Mouse (Mus musculus): ENCODE results near the gene Lemd1.

Lemd1 gene

DNA sequence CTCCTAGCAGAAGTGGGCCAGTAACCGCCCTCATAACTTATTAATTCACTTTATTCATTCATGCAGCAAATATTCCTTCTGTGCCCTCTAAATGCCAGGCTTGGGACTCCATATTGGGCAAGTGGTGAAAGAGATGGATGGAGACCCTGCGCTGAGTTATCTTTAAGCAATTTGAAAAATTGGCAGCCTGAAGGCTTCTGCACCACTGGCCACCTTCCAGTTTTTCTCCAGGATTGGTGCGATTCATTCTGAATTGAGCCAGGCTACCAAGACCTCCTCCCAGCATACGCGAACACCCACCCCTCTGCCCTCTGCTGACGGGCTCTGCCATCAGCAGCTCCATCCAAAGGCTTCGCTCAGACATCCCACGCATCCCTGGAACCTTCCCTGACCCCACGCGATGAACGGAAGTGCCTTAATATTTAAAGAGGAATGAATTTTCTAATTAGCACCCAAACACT is 96.8 kb downstream of the Lemd1 start:
- in situ Hi-C loops (cut with MboI, MseI), result no loop called here

DNA sequence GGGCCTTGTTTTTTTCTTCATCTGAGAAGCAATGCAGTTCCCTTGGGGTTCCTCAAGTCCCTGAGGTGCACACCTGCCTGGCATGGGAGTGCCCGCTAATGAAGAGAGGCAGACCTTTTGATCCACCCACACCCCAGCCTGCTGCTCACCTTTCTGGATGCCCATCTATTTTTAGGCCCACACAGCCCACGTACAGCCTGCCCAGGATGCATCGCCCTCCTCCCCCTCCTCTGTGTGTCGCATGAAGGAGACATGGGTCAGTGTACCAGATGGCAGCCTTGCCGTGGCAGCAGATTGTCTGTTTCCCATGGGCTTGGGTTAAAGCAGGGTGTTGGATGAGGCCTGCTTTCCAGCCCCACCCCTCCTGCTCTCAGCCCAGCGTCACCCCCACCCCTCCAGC is 98.7 kb downstream of the Lemd1 start:
- in situ Hi-C loops (cut with MboI, MseI), result no loop called here

DNA sequence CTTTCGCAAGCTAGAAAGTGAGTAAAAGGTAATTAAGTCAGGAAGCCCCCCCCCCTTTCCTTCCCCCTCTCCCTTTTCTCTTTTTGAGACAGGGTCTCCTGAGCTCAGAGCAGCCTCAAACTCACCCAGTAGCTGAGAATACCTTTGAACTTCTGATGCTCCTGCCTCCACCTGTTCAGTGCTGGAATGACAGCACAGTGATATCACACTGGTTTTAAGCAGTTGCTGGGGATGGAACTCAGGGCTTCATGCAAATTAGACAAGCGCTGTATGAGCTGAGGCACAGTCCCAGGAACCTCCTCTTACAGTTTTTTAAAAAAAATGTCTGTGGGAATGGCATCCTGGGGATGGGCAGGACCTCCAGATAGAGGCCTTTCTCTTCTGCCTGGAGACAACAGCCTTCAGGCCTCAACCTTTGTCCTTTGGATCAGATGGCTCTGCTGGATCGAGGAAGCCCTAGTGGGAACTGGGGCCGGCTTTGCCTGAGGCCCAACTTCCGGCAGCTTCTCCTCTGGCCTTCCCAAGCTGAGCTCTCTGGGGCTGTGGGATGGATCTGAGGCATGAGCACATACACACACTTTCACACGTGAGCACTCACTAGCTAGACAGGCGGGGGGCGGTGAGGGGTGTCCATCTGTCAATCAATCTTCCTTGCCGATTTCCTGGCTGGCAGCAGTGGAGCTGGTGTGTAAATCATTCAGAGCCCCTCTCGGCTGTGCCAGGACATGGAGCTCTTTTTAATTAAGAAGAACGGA is 99.9 kb downstream of the Lemd1 start:
- in situ Hi-C loops (cut with MboI, MseI), result no loop called here

DNA sequence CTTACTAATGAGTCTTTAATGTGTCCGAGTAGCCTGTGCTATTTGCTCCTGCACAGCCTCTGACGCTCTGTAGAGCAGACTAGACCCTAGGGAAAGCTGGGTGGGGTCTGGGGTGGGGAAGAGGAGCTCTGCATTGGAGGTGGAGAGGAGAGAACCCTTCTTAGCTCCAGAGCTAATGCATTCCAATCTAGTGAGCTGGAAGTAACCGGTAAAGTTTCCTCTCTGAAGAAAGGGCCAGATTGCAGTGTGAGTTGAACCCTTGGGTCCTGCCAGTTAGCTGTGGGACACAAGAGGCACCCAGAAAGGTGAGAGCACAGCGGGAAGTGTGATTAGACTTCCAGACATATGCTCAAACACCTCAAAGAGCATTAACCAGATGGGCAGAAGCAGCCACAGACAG is 100.5 kb downstream of the Lemd1 start:
- in situ Hi-C loops (cut with MboI, MseI), result no loop called here

DNA sequence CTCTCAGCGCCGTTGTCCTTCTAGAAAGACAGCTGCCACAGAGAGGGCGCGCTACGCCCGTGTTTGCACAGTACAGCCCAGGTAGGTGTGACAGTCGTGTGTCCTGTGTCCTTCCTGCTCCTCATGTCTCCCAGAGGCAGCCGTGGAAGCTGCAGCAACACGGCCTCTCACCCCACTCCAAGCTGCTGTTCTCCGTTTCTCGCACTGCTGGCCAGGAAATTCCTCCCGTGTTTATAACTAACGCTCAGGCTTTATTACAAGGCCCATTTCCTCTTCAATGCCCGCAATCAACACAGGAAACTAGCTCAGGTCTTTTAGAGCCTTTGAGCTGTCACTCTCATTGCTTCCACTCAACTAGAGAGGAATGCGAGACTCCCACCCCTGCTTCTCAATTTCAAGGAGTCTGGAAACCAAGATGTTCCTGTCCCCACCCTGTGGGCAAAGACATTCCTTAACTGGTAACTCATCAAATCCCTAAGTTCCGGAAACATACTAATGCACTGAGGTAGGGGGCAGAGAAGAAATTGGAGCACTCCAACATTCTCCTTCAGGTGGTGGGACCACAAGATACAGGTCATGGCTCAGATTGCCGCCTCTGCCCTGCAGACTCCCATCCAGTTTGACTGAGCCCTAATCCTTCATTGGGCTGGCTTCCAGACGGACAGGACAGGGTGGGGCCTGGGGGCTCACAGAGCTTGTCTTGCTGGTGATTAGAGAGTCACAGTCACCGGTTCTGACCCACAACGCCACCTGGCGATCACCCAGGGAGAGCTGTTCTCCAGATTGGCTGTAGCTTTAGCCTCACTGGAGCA is 101.3 kb downstream of the Lemd1 start:
- in situ Hi-C loops (cut with MboI, MseI), result no loop called here

DNA sequence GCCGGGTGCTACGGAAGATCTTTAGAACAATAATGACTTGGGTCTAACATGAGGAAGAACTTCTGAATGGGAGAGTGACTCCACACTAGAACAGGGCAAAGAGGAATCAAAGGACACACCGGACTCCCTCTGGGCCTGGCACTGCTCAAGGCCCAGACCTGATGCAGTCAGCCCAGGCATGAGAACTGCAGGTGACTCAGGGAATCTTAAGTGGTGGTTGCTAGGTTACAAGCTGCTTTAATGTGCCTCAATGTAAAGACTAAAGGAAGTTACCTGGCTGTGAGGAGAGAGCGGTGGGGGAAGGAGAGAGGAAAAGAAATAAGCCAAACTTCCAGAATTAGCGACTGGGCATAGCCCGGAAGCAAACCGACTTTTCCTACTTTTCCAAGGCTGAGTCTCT is 104.3 kb downstream of the Lemd1 start:
- in situ Hi-C loops (cut with MboI, MseI), result no loop called here

DNA sequence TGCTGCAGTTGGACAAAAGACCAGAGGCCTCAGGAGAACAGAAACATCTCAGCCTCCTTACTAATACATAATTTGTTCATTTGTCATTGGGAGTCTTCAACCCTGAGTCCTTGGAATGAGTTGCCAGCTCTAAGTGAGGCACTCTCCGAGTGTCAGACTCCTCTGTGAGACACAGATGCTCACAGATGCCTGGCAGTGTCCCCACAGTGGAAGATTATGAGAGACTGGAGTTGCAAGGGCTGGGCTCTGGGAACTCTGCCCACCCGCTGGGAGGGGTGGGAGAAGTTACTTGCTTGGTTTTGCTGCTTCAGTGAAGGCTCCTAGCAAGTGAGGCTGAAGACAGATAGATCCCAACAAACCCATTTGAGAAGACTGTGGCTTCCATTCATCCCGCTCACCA is 104.8 kb downstream of the Lemd1 start:
- in situ Hi-C loops (cut with MboI, MseI), result no loop called here

DNA sequence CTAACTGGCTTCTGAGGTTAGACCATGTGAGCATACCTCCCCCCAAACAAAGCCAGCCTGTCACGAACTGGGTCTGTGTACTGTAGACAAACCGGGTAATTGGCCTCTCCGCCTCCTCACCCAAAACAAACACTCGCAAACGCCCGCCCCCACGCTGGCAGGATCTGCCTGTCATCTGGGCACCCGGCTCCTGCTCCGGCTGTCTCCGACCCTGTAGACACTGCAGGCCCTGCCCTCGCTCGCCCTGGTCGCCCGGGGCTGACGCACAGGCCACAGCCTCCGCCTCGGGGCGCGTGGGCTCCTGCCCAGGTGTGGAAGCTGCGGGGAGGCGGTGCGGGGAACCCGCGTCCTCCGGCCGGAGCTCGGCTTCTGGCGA is 107.2 kb downstream of the Lemd1 start, which contains the start of gene Klhdc8a:
Gene Klhdc8a (plus strand): TSS at position 202 of the 376 bp plus-strand sequence.
- in situ Hi-C loops (cut with MboI, MseI), result no loop called here

DNA sequence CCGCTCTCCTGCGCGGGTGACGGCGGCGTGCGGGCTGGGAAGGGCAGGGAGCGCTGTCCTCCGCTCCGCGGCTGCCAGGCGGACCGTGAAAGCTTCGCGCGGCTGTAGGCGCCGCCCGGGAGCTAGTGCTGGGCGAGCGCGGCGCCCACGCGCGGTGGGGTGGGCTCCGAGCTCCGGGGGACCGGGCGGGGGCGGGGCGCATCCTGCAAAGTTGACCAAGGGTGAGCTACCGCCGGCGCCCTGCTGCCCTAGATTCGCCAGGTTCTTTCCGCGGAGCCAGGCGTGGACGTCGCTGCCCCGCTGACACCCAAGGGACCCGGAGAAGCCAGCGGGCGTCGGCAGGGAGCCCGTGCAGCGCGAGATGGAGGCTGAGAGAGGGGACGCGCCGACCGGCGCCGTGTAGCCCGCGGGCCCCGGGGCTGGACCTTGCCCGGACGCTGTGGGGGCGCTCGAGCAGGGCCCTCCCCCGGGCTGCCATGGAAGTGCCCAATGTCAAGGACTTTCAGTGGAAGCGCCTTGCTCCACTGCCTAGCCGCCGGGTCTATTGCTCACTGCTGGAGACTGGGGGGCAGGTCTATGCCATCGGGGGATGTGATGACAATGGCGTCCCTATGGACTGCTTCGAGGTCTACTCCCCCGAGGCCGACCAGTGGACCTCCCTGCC is 107.7 kb downstream of the Lemd1 start:
- in situ Hi-C loops (cut with MboI, MseI), result no loop called here

DNA sequence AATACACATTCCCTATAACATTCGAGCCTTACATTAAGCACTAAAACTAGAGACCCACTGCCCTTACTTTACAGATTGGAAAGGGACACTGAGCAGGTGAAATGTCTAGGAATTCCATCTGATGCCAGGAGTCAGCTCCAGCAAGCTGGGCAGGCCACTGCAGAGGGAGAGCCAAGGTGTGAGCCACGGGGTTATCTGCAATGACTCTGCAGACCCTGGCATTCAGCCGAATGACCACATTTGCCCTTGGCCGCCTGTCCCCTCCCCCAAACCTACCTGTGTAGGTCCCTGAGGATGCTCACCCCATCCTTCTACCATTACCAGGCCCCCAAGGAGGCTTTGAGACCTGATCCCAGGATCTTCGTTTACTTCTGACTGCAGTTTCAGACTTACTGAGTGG is 108.5 kb downstream of the Lemd1 start:
- in situ Hi-C loops (cut with MboI, MseI), result no loop called here

DNA sequence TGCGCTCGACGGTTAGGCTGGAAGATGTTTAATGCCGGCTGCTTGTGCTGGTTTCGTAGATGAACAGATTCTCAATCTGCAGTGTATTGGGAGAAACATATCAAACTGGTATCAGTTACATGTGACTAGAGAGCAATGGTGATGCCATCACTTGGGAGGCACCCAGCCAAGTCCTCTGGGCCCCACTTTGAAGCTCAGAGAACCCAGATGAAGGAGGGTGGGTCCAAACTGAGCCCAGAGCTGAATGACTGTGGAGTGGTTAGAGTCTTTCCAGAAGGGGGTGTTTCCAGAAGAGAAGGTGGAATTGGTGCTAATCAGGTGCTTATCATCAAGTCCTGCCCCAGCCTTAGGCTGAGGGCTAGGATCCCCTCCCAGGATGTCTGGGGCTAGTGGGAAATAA is 110.0 kb downstream of the Lemd1 start:
- in situ Hi-C loops (cut with MboI, MseI), result no loop called here

DNA sequence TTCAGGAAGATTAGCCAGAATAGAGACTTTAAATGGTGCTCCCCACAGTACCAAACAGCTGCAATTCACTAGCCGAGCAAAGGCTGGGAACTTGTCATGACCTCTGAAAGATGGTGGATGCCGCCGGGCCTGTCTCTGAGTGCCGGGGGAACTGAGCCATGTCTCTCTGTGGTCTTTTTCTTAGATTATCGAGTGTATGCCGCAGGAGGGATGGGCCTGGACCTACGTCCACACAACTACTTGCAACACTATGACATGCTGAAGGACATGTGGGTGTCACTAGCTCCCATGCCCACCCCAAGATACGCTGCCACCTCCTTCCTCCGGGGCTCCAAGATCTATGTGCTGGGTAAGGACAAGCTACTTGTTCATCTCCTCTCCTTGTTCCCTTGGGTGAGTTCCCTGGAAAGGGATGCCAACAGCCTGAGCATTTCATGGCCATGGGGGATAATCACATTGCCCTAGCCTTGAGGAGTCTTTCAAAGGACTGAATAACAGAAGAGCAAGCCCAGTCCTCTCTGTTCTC is 111.2 kb downstream of the Lemd1 start:
- in situ Hi-C loops (cut with MboI, MseI), result no loop called here

DNA sequence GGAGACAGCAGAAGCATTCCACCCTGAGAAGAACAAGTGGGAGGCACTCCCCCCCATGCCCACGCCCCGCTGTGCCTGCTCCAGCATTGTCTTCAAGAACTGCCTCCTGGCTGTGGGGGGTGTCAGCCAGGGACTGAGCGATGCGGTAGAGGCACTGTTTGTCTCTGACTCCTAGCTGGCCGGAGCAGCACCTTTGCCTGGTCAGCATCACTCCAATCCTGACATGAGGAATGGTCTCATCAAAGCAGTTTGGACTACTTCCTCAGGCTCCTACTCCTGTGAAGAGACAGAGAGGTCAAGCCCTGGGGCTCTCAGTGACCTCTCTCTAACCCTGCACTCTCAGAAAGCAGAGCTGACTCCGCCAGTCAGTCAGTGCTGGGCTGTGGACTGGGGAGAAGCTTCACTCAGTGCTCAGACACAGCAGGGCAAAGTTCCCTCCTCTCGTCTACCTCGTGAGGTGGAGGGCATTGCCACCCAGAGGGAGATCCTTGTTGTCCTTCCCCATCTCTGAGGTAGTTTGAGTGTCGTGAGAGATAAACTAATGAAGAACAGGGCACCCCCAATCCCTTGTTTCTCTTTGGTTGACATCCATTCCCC is 113.5 kb downstream of the Lemd1 start:
- in situ Hi-C loops (cut with MboI, MseI), result no loop called here

DNA sequence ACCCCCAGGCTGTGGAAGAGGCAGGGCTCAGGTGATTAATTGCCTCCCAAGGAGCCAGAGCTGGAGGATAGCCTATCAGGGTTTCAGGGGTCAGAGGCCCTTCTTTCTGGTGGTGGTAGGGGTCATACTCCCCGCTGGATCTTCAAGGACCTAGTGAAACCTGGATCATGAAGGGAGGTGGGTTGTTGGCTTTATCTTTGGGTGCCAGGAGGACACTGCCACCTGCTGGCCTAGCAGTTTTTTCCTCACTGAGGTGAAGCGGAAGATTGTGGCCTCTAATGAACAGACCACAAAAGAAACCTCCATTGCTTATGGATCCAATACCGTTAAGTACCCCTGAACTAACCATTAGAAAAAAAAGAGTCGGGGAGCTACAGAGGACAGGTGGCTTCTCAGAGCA is 114.9 kb downstream of the Lemd1 start:
- in situ Hi-C loops (cut with MboI, MseI), result no loop called here

DNA sequence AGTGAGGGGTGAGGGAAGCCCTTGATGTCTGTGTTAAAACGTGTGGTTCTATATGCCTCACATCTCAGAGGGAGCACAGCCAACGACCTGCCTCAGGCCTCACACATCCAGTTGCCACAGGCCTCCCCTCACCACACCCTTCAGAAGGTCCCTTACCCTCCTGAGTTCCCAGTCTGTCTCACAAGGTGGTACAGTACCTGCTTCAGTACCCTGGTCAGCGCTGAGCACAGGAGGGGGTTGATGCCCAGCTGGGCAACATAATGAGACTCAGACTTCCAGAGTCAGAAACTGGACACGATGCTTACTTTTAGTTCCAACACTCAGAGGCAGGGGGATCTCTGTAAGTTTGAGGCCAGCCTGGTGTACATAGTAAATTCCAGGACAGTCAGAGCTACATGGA is 115.6 kb downstream of the Lemd1 start:
- in situ Hi-C loops (cut with MboI, MseI), result no loop called here

DNA sequence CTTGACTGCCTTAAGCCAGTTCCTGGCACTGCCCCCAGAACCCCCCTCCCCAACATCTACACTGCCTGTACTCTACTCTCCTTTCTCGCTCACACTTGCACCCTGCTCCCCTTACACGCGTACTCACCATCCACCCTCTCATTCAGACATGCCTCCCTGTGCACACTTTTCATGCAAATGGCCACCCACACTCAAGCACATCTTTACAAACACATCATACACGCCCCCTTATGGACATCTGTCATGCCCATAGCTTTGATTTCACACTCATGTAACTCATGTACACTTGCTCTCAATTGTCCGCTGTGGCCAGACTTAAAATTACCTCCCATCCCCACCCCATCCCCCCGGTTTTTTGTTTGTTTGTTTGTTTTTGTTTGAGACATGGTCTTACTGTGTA is 116.7 kb downstream of the Lemd1 start:
- in situ Hi-C loops (cut with MboI, MseI), result no loop called here

DNA sequence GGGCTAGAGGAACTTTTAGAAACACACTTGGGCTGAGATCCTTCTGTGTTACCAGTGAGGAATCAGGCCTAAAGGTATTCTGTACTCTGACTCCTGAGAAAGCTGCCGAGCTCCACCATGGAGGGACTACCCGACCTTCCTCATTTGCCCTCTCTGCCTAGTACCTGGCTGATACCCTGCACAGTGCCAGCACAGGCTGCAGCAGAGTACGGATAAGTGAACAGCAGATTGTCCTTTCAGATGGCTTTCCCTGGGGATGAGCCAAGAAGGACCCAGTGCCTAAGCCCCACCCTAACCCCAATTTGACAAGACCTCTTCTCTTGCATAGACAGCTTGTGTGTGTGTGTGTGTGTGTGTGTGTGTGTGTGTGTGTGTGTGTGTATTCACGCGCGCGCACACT is 117.4 kb downstream of the Lemd1 start:
- in situ Hi-C loops (cut with MboI, MseI), result no loop called here

Data from T-helper 1 cell (primary cell).